Mouse (Mus musculus) midbrain, embryonic 12.5 days (tissue): ENCODE measurements around the gene Acap2. TPM values are rescaled to one million over a fixed set of nuclear protein-coding genes. Genes with fewer than 3 reads are reported as not detected.

Experiments
- ATAC-seq: fragments of 200-750 bp; cut with Nextera tagmentation; 2 replicates; pipeline ENCODE4 v1.8.0; 2017; ENCODE audit warnings: low read depth, moderate TSS enrichment, moderate library complexity; ENCODE audit not compliant: low FRiP score
- H3K27ac ChIP-seq: fragments of 300-500 bp; sonication (generic); replicated peaks from 2 replicates; pipeline ENCODE4 v1.5.1; 2016; ENCODE audit warnings: mild to moderate bottlenecking
- H3K27me3 ChIP-seq: fragments of 300-500 bp; sonication (generic); 2 replicates; pipeline ENCODE4 v1.6.1; 2016; ENCODE audit warnings: mild to moderate bottlenecking
- H3K36me3 ChIP-seq: fragments of 300-500 bp; sonication (generic); 2 replicates; pipeline ENCODE4 v1.6.1; 2016
- H3K4me1 ChIP-seq: fragments of 300-500 bp; sonication (generic); 2 replicates; pipeline ENCODE4 v1.6.1; 2016
- H3K4me2 ChIP-seq: fragments of 300-500 bp; sonication (generic); replicated peaks from 2 replicates; pipeline ENCODE4 v1.6.1; 2016; ENCODE audit warnings: mild to moderate bottlenecking, moderate library complexity
- H3K4me3 ChIP-seq: fragments of 300-500 bp; sonication (generic); 2 replicates; pipeline ENCODE4 v1.5.1; 2016; ENCODE audit warnings: mild to moderate bottlenecking
- H3K9ac ChIP-seq: fragments of 300-500 bp; sonication (generic); replicated peaks from 2 replicates; pipeline ENCODE4 v1.6.1; 2016; ENCODE audit warnings: mild to moderate bottlenecking, moderate library complexity
- H3K9me3 ChIP-seq: fragments of 300-500 bp; sonication (generic); 2 replicates; pipeline ENCODE4 v1.6.1; 2016; ENCODE audit warnings: mild to moderate bottlenecking
- WGBS: fragments of 180-500 bp; shearing (Covaris S2); methylation state at CpG from one replicate; pipeline ENCODE4 v1.1.7; 2016; 5-methylcytosine and 5-hydroxymethylcytosine counted together
- polyA plus RNA-seq: library from polyadenylated mRNA; unstranded; fragments of >200 nt; fragmentation: Nextera tagmentation; extraction: Ambion mirVana; gene quantifications from 2 replicates; pipeline ENCODE4 v1.2.1, GENCODE M21; 2016

The Acap2 gene
- polyA plus RNA-seq, 1 experiment from 2014 or later, result 22.8 TPM

DNA sequence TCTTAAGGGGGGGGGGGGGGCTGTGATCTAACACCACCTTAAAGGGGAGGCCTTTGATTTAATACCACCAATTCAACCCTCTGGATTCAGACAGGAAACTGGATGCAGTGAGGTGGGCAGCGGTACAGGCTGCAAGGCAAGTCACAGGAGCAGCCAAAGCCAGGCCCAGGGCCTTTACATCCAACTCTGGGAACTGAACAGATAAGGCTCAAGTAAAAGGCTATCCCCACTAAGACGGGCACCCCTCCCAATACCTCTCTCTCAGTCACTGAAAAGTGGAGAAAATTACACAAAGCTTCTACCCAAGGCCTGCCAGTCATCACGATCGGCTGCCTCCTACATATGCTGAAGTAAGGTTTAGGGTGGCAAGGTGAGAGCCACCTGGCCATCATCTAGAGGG, 141.3 kb downstream of the Acap2 start:
- Histone ChIP-seq H3K9ac (no peak overlapping the region), H3K36me3 (no peaks in the 10 kb centered on the region), H3K9me3 (no peaks in the 10 kb centered on the region), H3K4me3 (no peak overlapping the region), H3K4me1 (peaks cover 5% of the 10 kb centered on the region), H3K27ac (no peak overlapping the region), H3K4me2 (no peak overlapping the region), H3K27me3 (no peaks in the 10 kb centered on the region)
- no peak for ATAC-seq
- WGBS, result 91% methylated on average over 4 of the region's 4 CpGs

DNA sequence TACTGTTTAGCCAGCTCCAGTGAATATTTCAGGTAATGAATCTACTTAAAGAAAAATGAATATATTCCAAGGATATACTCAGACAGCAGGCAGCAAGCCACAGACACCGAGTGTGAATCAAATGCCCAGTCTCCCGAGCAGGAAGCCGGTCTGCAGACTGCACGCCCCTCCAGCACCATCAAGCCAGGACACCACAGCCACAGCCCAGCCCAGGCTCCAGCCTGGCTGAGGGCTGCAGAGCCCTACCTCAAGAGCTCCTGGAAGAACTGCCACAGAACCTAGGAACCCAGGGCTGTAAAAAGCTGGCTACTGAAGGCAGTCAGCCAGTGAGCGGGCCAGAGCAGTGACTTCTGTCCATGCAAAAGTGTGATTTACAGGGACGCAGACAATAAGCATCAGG, 148.2 kb downstream of the Acap2 start:
- no peak overlapping the region for H3K27ac ChIP-seq
- H3K27me3 ChIP-seq, result no peaks in the 10 kb centered on the region
- ATAC-seq, result no peak
- H3K4me2 ChIP-seq, result no peak overlapping the region
- WGBS, result 82% methylated on average over 6 of the region's 6 CpGs
- 0 out of 2 replicates have a peak overlapping the region, but pooled peaks have one; percentile 28 for H3K9ac ChIP-seq
- no peak overlapping the region for H3K4me3 ChIP-seq
- H3K4me1 ChIP-seq, result no peaks in the 10 kb centered on the region; the same call in 1 of the 2 replicates
- no peaks in the 10 kb centered on the region for H3K9me3 ChIP-seq
- H3K36me3 ChIP-seq, result no peaks in the 10 kb centered on the region

DNA sequence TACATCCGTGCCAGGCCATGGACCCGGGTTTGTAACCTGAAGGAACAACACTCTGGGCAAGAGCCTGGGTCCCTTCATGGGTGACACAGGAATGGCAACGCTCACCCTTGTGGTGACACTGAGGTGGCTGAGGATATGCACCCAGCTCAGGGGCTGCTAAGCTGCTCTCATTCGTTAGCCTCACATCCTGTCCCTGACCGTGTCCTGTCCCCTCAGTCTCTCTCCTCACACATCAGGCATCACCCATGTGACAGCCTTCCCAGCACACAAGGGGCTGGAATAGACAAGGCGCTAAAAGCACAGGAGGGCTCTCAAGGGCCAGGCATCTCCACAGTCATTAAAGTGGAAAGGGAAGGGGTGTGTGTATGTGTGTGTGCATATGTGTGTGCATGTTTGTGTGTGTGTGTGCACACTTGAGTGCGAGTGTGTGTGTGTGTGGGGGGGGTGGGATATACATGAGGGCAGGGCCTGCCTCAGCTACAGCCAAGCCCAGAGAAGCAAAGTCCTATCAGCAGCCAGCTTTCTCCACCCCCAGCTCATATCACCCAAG, 148.8 kb downstream of the Acap2 start:
- peak; percentile 38; the same call in 1 of the 2 replicates for ATAC-seq
- no peaks in the 10 kb centered on the region; the same call in 1 of the 2 replicates for H3K4me1 ChIP-seq
- H3K27me3 ChIP-seq, result no peaks in the 10 kb centered on the region
- no peaks in the 10 kb centered on the region for H3K9me3 ChIP-seq
- H3K36me3 ChIP-seq, result no peaks in the 10 kb centered on the region
- H3K4me2 ChIP-seq, result no peak overlapping the region
- 74% methylated on average over 7 of the region's 7 CpGs for WGBS
- H3K4me3 ChIP-seq, result no peak overlapping the region
- H3K9ac ChIP-seq, result no peak overlapping the region
- H3K27ac ChIP-seq, result no peak overlapping the region

DNA sequence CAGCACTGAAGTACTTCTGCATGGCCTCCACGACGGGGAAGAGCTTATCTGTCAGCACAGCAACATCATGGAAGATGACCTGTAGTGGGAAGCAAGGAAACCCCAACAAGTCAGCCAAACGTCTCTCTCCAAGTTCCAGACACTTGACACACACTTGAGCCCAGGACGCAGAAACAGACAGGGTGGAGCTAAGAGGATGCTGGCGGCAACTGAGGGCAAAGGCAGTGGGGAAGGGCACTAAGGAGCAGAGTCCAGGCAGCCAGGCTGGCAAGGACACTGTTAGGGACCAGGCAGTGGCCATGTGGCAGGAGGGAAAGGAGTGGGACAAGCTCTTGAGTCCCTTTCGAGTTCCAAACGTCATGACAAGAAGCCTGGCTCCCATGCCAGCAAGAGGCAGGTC, 150.3 kb downstream of the Acap2 start:
- H3K36me3 ChIP-seq, result no peaks in the 10 kb centered on the region
- no peaks in the 10 kb centered on the region for H3K9me3 ChIP-seq

DNA sequence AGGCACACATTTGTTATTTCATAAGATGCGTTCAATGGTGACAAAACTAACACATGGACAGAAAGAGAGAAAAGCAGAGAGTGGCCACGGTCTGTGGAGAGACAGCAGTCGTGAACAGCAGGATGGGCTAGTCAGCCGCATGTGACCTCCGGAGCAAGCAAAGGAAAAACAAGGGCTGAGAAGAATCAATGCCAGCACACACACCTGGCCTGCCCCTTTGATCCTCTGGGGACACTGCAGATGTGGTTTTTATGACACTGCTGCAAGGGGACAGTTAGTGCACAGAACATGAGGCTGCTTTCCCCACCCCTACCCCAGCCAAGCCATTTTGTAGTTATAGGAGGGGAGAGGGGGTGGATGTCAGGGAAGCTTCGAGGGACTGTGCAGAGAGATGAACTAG, 152.9 kb downstream of the Acap2 start:
- Histone ChIP-seq H3K4me2 (no peak overlapping the region), H3K4me3 (no peak overlapping the region), H3K4me1 (no peaks in the 10 kb centered on the region), H3K36me3 (no peaks in the 10 kb centered on the region), H3K9ac (no peak overlapping the region), H3K27ac (no peak overlapping the region), H3K9me3 (no peaks in the 10 kb centered on the region), H3K27me3 (no peaks in the 10 kb centered on the region)
- WGBS, result 84% methylated on average over 6 of the region's 6 CpGs
- ATAC-seq, result no peak

More for the DNA sequence above, 150.3 kb downstream of the Acap2 start:
- Histone ChIP-seq H3K4me2 (no peak overlapping the region), H3K4me1 (no peaks in the 10 kb centered on the region), H3K27me3 (no peaks in the 10 kb centered on the region), H3K9ac (no peak overlapping the region), H3K27ac (no peak overlapping the region), H3K4me3 (no peak overlapping the region)
- 81% methylated on average over 7 of the region's 7 CpGs for WGBS
- ATAC-seq, result no peak

DNA sequence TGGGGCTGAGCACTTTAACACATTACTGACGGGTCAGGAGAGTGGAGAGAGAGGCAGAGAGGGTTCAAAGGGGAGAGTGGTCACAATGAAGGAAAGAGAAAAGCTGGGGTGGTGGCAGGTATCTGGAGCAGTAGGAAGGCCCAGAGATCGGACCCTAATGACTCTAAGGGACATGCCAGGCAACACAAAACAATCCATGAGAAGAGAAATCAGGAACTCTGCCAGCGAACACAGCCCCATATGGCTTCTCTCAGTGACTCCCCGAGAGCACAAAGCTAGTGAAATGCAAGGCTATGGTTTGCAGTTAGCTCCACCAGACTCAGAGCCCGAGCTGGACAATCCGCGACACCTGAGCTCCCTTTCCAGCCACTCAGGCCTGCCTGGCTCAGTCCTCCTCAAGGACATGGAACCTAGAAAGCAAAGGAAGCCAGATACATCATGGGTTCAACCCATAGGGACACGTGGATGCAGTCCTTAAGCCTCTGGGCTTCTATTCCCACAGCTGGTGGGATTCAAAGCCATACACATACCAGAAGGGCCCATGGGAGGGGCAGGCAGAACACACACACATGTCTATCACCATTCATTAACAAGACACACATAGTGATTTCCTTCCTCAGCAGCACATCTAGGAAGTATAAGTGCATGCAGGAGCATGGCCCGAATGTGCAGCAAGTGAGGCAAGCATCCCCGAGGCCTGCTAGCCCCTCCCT, 153.7 kb downstream of the Acap2 start:
- no peaks in the 10 kb centered on the region for H3K27me3 ChIP-seq
- no peak overlapping the region for H3K9ac ChIP-seq
- no peak overlapping the region for H3K27ac ChIP-seq
- no peaks in the 10 kb centered on the region for H3K36me3 ChIP-seq
- no peaks in the 10 kb centered on the region for H3K4me1 ChIP-seq
- H3K4me2 ChIP-seq, result no peak overlapping the region
- H3K4me3 ChIP-seq, result no peak overlapping the region
- 83% methylated on average over 10 of the region's 10 CpGs for WGBS
- no peak for ATAC-seq
- no peaks in the 10 kb centered on the region for H3K9me3 ChIP-seq

DNA sequence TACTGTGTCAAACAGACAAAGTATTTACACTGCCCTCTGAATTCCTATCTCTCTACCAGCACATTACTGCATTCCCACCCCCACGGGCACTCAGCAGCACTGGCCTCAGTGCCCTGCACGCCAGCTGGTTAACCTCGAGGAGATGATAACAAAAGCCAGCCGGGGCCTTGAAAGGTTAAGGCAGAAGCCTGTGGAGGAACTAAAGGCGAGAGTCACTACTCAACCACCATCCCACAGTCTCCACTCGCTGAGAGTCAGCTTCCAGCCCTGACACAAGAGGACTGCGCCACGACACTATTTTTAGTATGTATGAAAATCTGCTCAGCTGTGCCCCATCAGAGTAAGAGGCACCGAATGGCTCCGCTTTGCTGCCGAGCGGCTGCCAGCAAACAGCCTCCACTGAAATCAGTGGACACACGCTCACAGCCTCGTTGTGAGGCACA, 154.8 kb downstream of the Acap2 start:
- H3K9ac ChIP-seq, result no peak overlapping the region
- no peaks in the 10 kb centered on the region for H3K9me3 ChIP-seq
- H3K4me1 ChIP-seq, result no peaks in the 10 kb centered on the region
- H3K4me3 ChIP-seq, result no peak overlapping the region
- ATAC-seq, result no peak
- WGBS, result 78% methylated on average over 14 of the region's 14 CpGs
- H3K27ac ChIP-seq, result no peak overlapping the region
- no peak overlapping the region for H3K4me2 ChIP-seq
- H3K36me3 ChIP-seq, result no peaks in the 10 kb centered on the region
- H3K27me3 ChIP-seq, result no peaks in the 10 kb centered on the region

DNA sequence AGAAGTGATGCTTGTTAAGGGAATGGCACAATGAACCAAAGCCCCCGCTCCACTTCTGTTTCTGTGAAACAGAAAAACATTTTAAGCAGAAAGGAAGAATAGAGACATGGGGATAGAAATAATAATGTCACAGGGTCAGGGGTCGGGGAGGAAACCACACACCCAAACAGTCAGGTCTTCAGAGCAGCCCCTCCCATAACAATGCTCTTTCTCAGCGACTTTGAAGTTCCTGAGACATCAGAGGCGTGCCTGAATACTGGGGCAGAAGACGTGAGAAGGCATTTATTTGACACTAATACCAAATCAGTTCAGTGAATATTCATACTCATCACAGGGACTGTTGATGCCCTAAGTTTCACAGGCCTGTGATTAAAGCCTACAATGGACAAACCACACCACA, 155.8 kb downstream of the Acap2 start:
- Histone ChIP-seq H3K9ac (no peak overlapping the region), H3K27me3 (no peaks in the 10 kb centered on the region), H3K4me1 (no peaks in the 10 kb centered on the region), H3K4me3 (no peak overlapping the region), H3K9me3 (no peaks in the 10 kb centered on the region), H3K4me2 (no peak overlapping the region), H3K27ac (no peak overlapping the region), H3K36me3 (no peaks in the 10 kb centered on the region)
- no peak for ATAC-seq
- 49% methylated on average over 5 of the region's 5 CpGs for WGBS

DNA sequence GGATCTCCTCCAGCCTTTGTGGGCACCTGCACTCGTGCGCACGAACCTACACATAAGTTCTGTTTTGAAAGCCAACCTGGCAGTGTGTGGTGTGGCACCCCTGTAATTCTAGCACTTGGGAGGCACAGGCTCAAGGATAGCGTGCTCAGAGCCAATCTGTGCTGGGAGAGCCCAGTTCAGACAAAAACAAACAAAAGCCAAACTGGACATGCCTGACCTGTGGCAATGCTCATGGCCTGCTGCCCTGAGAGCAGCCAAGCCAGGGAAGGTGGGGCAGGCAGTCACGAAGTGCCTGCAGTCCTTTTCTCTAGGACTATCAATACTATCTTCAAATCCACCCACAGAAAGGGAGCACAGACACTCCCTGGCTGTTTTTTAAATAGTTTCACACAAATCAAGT, 157.9 kb downstream of the Acap2 start:
- H3K27ac ChIP-seq, result no peak overlapping the region
- no peaks in the 10 kb centered on the region for H3K4me1 ChIP-seq
- no peak overlapping the region for H3K4me2 ChIP-seq
- no peak for ATAC-seq
- no peaks in the 10 kb centered on the region for H3K27me3 ChIP-seq
- H3K9me3 ChIP-seq, result no peaks in the 10 kb centered on the region
- no peaks in the 10 kb centered on the region for H3K36me3 ChIP-seq
- no peak overlapping the region for H3K4me3 ChIP-seq
- no peak overlapping the region for H3K9ac ChIP-seq
- WGBS, result 89% methylated on average over 5 of the region's 5 CpGs

Other genes starting within 250 kb of the Acap2 start
- 13.9 and 14.6 TPM in 2 replicates for gene Xxylt1, start 119.8 kb downstream of the Acap2 start, polyA plus RNA-seq
- 96.6 and 98.6 TPM in 2 replicates for gene Ppp1r2, start 74.0 kb upstream of the Acap2 start, polyA plus RNA-seq
- gene Apod, start 113.6 kb upstream of the Acap2 start, polyA plus RNA-seq, result 59.5 and 77.2 TPM in 2 replicates
- gene Bdh1, start 221.0 kb upstream of the Acap2 start, polyA plus RNA-seq, result 34.9 and 36.2 TPM in 2 replicates